In genomic region chr7:125262133-125262532, GRCm38 (mm10) we compare ENCODE assay signal across 18 mouse cellular contexts.
A peak's percentile ranks its signal among the peaks of the same experiment; 100 is the strongest.
DNase-seq lines count a peak whose midpoint lies in the region; ATAC-seq and TF ChIP-seq lines count a peak whose summit lies in the region.
"Had no signal": no experiment of that assay in that cellular context is flagged by ENCODE, and none has a peak within 500 bp of the region (broad histone marks: within the 10 kb centered on the region; RNA-seq: fewer than 3 reads in every experiment).

No protein-coding gene starts in this region.

- ATAC-seq in forebrain, embryonic 16.5 days, result 0 out of 2 replicates have a peak, but pooled peaks have one; percentile 8
- no peak for ATAC-seq in forebrain, embryonic 12.5 days (ENCODE audit: low FRiP score)
- ATAC-seq in midbrain, embryonic 12.5 days (ENCODE audit: low FRiP score, low read depth), result no peak
- ATAC-seq in midbrain, postnatal 0 days (ENCODE audit: low FRiP score), result no peak
- peak; percentile 36; the same call in 1 of the 2 replicates for ATAC-seq in midbrain, embryonic 16.5 days
- ATAC-seq: intestine, embryonic 16.5 days had no signal

- no peak overlapping the region for H3K4me3 ChIP-seq in forebrain, embryonic 16.5 days (replicated peaks; ENCODE audit: low read length)
- H3K4me3 ChIP-seq in forebrain, embryonic 12.5 days (replicated peaks), result no peak overlapping the region
- H3K4me3 ChIP-seq in midbrain, embryonic 12.5 days, result no peak overlapping the region
- no peak overlapping the region for H3K4me3 ChIP-seq in midbrain, postnatal 0 days (ENCODE audit: low read depth, low read length)
- no peak overlapping the region for H3K4me3 ChIP-seq in midbrain, embryonic 16.5 days (ENCODE audit: low read depth, low read length)
- no peak overlapping the region for H3K4me3 ChIP-seq in heart, adult 2 months
- H3K4me3 ChIP-seq: embryonic facial prominence, embryonic 10.5 days; heart, embryonic 10.5 days had no signal

- 86% methylated on average over 2 of the region's 2 CpGs for WGBS in forebrain, embryonic 16.5 days
- WGBS in forebrain, embryonic 12.5 days, result 76% methylated on average over 2 of the region's 2 CpGs
- WGBS in midbrain, embryonic 12.5 days, result 79% methylated on average over 2 of the region's 2 CpGs
- WGBS in midbrain, postnatal 0 days, result 57% methylated on average over 2 of the region's 2 CpGs
- WGBS in midbrain, embryonic 16.5 days, result 65% methylated on average over 2 of the region's 2 CpGs
- 56% methylated on average over 2 of the region's 2 CpGs for WGBS in heart, adult 2 months

- TF ChIP-seq EP300 in heart, adult 2 months (IDR thresholded peaks at IDR 0.05; ENCODE audit: insufficient read depth, low read depth, low read length), result no peak

- H3K27me3 ChIP-seq in forebrain, embryonic 16.5 days (replicated peaks; ENCODE audit: control insufficient read depth, insufficient read depth, low read length), result no peaks in the 10 kb centered on the region
- H3K27me3 ChIP-seq in forebrain, embryonic 12.5 days, result no peaks in the 10 kb centered on the region
- H3K27me3 ChIP-seq in midbrain, embryonic 12.5 days, result no peaks in the 10 kb centered on the region
- no peaks in the 10 kb centered on the region for H3K27me3 ChIP-seq in midbrain, postnatal 0 days (ENCODE audit: insufficient read depth, low read length)
- no peaks in the 10 kb centered on the region for H3K27me3 ChIP-seq in midbrain, embryonic 16.5 days (ENCODE audit: control insufficient read depth, insufficient read depth, low read depth, low read length)
- no peaks in the 10 kb centered on the region for H3K27me3 ChIP-seq in heart, adult 2 months (ENCODE audit: control insufficient read depth, insufficient read depth, low read length)

- H3K27ac ChIP-seq in forebrain, embryonic 16.5 days (ENCODE audit: low read length), result no peak overlapping the region
- no peak overlapping the region for H3K27ac ChIP-seq in forebrain, embryonic 12.5 days
- H3K27ac ChIP-seq in midbrain, embryonic 12.5 days (replicated peaks), result peak overlapping the region; percentile 74; the same call in 1 of the 2 replicates
- no peak overlapping the region; the same call in 1 of the 2 replicates for H3K27ac ChIP-seq in midbrain, postnatal 0 days (ENCODE audit: low read depth, low read length)
- H3K27ac ChIP-seq in midbrain, embryonic 16.5 days (ENCODE audit: low read length), result peak overlapping the region; percentile 72
- H3K27ac ChIP-seq in heart, adult 2 months, result no peak overlapping the region
- H3K27ac ChIP-seq: embryonic facial prominence, embryonic 10.5 days; heart, embryonic 10.5 days had no signal

- no peaks in the 10 kb centered on the region for H3K79me2 ChIP-seq in heart, adult 2 months (replicated peaks; ENCODE audit: control insufficient read depth, insufficient read depth, low read length)

- peaks cover 6% of the 10 kb centered on the region for H3K4me1 ChIP-seq in forebrain, embryonic 16.5 days (replicated peaks; ENCODE audit: control insufficient read depth, insufficient read depth, low read length)
- H3K4me1 ChIP-seq in forebrain, embryonic 12.5 days, result peaks cover 20% of the 10 kb centered on the region
- peaks cover 15% of the 10 kb centered on the region for H3K4me1 ChIP-seq in midbrain, embryonic 12.5 days
- H3K4me1 ChIP-seq in midbrain, postnatal 0 days (ENCODE audit: insufficient read depth, low read length), result 0 out of 2 replicates have a peak, but pooled peaks cover 4% of the 10 kb centered on the region
- H3K4me1 ChIP-seq in midbrain, embryonic 16.5 days (ENCODE audit: control insufficient read depth, insufficient read depth, low read length), result peaks cover 16% of the 10 kb centered on the region
- H3K4me1 ChIP-seq in heart, adult 2 months (ENCODE audit: control insufficient read depth, insufficient read depth, low read length), result no peaks in the 10 kb centered on the region
- H3K4me1 ChIP-seq: heart, embryonic 10.5 days had no signal

- no peak for TF ChIP-seq POLR2A in heart, adult 2 months (IDR thresholded peaks at IDR 0.05; ENCODE audit: insufficient read depth, low read depth, low read length)

- no peak overlapping the region for H3K4me2 ChIP-seq in forebrain, embryonic 16.5 days (ENCODE audit: low read length)
- no peak overlapping the region for H3K4me2 ChIP-seq in forebrain, embryonic 12.5 days
- no peak overlapping the region for H3K4me2 ChIP-seq in midbrain, embryonic 12.5 days (replicated peaks)
- no peak overlapping the region for H3K4me2 ChIP-seq in midbrain, postnatal 0 days (ENCODE audit: low read depth, low read length, poor library complexity, severe bottlenecking)
- no peak overlapping the region for H3K4me2 ChIP-seq in midbrain, embryonic 16.5 days (ENCODE audit: low read length)

- intact Hi-C loops in heart, adult 2 months (cut with DNase I), result no loop called here

- H3K36me3 ChIP-seq in forebrain, embryonic 16.5 days (ENCODE audit: control insufficient read depth, insufficient read depth), result no peaks in the 10 kb centered on the region
- H3K36me3 ChIP-seq in forebrain, embryonic 12.5 days (replicated peaks), result no peaks in the 10 kb centered on the region
- H3K36me3 ChIP-seq in midbrain, embryonic 12.5 days, result no peaks in the 10 kb centered on the region
- H3K36me3 ChIP-seq in midbrain, postnatal 0 days (ENCODE audit: insufficient read depth, low read length), result no peaks in the 10 kb centered on the region
- no peaks in the 10 kb centered on the region for H3K36me3 ChIP-seq in midbrain, embryonic 16.5 days (ENCODE audit: control insufficient read depth, insufficient read depth, low read length)
- no peaks in the 10 kb centered on the region for H3K36me3 ChIP-seq in heart, adult 2 months (ENCODE audit: control insufficient read depth, insufficient read depth, low read length)
- H3K36me3 ChIP-seq: embryonic facial prominence, embryonic 10.5 days; heart, embryonic 10.5 days had no signal

- DNase-seq in midbrain, postnatal 0 days (ENCODE audit: low spot score), result no peak
- DNase-seq in retina, postnatal 1 day, result peak; percentile 15
- DNase-seq in retina, embryonic 14.5 days (ENCODE audit: low spot score), result no peak
- DNase-seq in heart, adult 2 months, result no peak
- DNase-seq: adrenal gland, postnatal 10 days; cerebellum, adult 11 months; cerebellum, adult 8-10 months; cerebellum, postnatal 36 days; gastrocnemius, postnatal 36 days; heart, adult 11 months; heart, postnatal 10 days had no signal

- H3K9ac ChIP-seq in forebrain, embryonic 16.5 days (replicated peaks; ENCODE audit: low read depth, low read length), result no peak overlapping the region
- H3K9ac ChIP-seq in forebrain, embryonic 12.5 days, result no peak overlapping the region
- no peak overlapping the region for H3K9ac ChIP-seq in midbrain, embryonic 12.5 days (replicated peaks)
- no peak overlapping the region for H3K9ac ChIP-seq in midbrain, postnatal 0 days (replicated peaks; ENCODE audit: low read length, poor library complexity, severe bottlenecking)
- H3K9ac ChIP-seq in midbrain, embryonic 16.5 days (ENCODE audit: low read depth, low read length), result no peak overlapping the region
- H3K9ac ChIP-seq in heart, adult 2 months (ENCODE audit: low read depth, low read length), result no peak overlapping the region

- no peak for TF ChIP-seq CTCF in midbrain, postnatal 0 days (IDR thresholded peaks at IDR 0.05)
- TF ChIP-seq CTCF in heart, adult 2 months (IDR thresholded peaks at IDR 0.05), result no peak

- no peaks in the 10 kb centered on the region for H3K9me3 ChIP-seq in forebrain, embryonic 16.5 days (ENCODE audit: control insufficient read depth, low read length)
- H3K9me3 ChIP-seq in forebrain, embryonic 12.5 days, result no peaks in the 10 kb centered on the region
- no peaks in the 10 kb centered on the region for H3K9me3 ChIP-seq in midbrain, embryonic 12.5 days
- H3K9me3 ChIP-seq in midbrain, postnatal 0 days (ENCODE audit: low read length), result no peaks in the 10 kb centered on the region
- no peaks in the 10 kb centered on the region for H3K9me3 ChIP-seq in midbrain, embryonic 16.5 days (replicated peaks; ENCODE audit: control insufficient read depth, low read length, poor library complexity, severe bottlenecking)
- H3K9me3 ChIP-seq: embryonic facial prominence, embryonic 10.5 days; heart, embryonic 10.5 days had no signal

Comparison
In these comparisons a context has a peak if more than half of its experiments do, and no peak if none do; other contexts are left out.
1. ATAC-seq: peak in forebrain, embryonic 16.5 days (single experiment) and midbrain, embryonic 16.5 days (single experiment); none in forebrain, embryonic 12.5 days (single experiment), midbrain, embryonic 12.5 days (single experiment) and midbrain, postnatal 0 days (single experiment).
2. H3K27ac ChIP-seq: peak in midbrain, embryonic 12.5 days (single experiment) and midbrain, embryonic 16.5 days (single experiment); none in forebrain, embryonic 16.5 days (single experiment), forebrain, embryonic 12.5 days (single experiment), midbrain, postnatal 0 days (single experiment) and heart, adult 2 months (single experiment).